Mouse (Mus musculus) embryo, embryonic 11 days (tissue): ENCODE measurements around the gene Acer3.

ENCODE experiments used
- DNase-seq: peaks from one replicate; pipeline ENCODE4 v3.0.0-alpha.2; 2015

Gene Acer3

GRCm38 (mm10) chr7:98177566-98177928, 143.5 kb downstream of the Acer3 start:
- DNase-seq, result no peak

- no peak for DNase-seq
Measured at GRCm38 (mm10) chr7:98177071-98177485, 143.9 kb downstream of the Acer3 start.

- no peak for DNase-seq
Measured at GRCm38 (mm10) chr7:98176322-98177070, 144.5 kb downstream of the Acer3 start.

GRCm38 (mm10) chr7:98174883-98175755, 145.9 kb downstream of the Acer3 start:
- DNase-seq, result no peak

GRCm38 (mm10) chr7:98173408-98173807, 147.6 kb downstream of the Acer3 start:
- no peak for DNase-seq

GRCm38 (mm10) chr7:98172661-98173060, 148.3 kb downstream of the Acer3 start:
- DNase-seq, result no peak

GRCm38 (mm10) chr7:98171141-98172073, 149.6 kb downstream of the Acer3 start:
- DNase-seq, result peak; percentile 64

GRCm38 (mm10) chr7:98164999-98165528, 155.9 kb downstream of the Acer3 start:
- DNase-seq, result no peak

GRCm38 (mm10) chr7:98164382-98164998, 156.5 kb downstream of the Acer3 start:
- no peak for DNase-seq

- DNase-seq, result no peak
Measured at GRCm38 (mm10) chr7:98163700-98164099, 157.3 kb downstream of the Acer3 start.

GRCm38 (mm10) chr7:98162239-98162638, 158.8 kb downstream of the Acer3 start:
- DNase-seq, result no peak

GRCm38 (mm10) chr7:98160041-98160740, 160.8 kb downstream of the Acer3 start:
- DNase-seq, result no peak

GRCm38 (mm10) chr7:98158481-98158880, 162.5 kb downstream of the Acer3 start:
- DNase-seq, result no peak

GRCm38 (mm10) chr7:98157636-98158332, 163.2 kb downstream of the Acer3 start:
- DNase-seq, result no peak
